Mouse (Mus musculus) bone marrow, adult 2 months (tissue): ENCODE data around the gene E130308A19Rik.

Experiments
- CTCF ChIP-seq: fragments of 200-500 bp; IDR thresholded peaks from 2 replicates; pipeline ENCODE4 v1.5.1; 2011; ENCODE audit warnings: low read length, control low read depth; ENCODE audit not compliant: control insufficient read depth, insufficient read depth
- POLR2A ChIP-seq: fragments of 200-500 bp; IDR thresholded peaks from 2 replicates; pipeline ENCODE4 v1.6.1; 2011; ENCODE audit warnings: low read depth, mild to moderate bottlenecking, control low read depth, low read length, borderline replicate concordance; ENCODE audit not compliant: control insufficient read depth

- no peak for TF ChIP-seq CTCF
- TF ChIP-seq POLR2A = no peak
Measured at GRCm38 (mm10) chr4:59580495-59581281, 45.3 kb upstream of the E130308A19Rik start.
